Mouse (Mus musculus): Measurements from ENCODE around the gene Hspa1l.
"Not testable (repeated sequence)": the region's sequence is repeated elsewhere in the genome, so short reads cannot be mapped to it uniquely, and the experiment has no call there.

Hspa1l gene

DNA sequence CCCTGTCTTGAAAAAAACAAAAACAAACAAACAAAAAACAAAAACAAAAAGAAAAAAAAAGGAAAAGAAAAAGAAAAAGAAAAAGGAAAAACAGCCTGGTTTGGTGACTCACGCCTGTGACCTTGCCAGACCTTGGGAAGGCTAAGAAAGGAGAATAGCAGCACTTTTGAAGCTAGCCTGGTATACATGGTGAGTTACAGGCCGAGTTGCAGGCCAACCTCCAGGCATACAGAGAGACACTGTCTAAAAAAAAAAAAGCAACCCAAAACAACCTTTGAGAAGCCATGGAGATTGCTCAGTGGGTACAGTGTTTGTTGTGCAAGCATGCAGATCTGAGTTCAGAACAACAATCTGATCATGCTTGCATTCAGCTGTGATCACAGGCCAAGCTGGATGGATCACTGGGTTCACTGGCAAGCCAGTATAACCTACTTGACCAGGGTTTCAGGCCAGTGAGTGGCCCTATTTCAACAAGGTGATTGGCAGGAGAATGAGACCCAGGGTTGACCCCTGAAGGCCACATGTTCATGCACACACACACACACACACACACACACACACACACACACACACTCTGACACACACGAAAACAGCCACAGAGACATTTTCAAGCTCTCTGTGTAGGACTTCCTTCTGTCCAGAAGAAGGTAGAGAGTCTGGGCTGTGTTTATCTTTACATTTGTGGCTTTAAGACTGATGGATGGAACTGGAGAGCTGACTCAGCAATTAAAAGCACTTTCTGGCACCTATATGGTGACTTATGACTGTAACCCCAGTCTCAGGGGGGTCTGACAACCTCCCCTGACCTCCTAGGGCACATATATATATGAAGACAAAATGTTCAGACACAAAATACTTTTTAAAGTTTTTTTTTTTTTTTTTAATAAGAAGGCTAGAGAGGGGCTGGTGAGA, 3.3 kb downstream of the Hspa1l start:
- DNase-seq (ENCODE audit: low spot score): no peak

- no peak for DNase-seq (ENCODE audit: low spot score)
Observed at GRCm38 (mm10) chr17:34977000-34977399, 4.5 kb downstream of the Hspa1l start.

- no peak for DNase-seq (ENCODE audit: low spot score)
Observed at GRCm38 (mm10) chr17:34978239-34978638, 5.7 kb downstream of the Hspa1l start.

DNA sequence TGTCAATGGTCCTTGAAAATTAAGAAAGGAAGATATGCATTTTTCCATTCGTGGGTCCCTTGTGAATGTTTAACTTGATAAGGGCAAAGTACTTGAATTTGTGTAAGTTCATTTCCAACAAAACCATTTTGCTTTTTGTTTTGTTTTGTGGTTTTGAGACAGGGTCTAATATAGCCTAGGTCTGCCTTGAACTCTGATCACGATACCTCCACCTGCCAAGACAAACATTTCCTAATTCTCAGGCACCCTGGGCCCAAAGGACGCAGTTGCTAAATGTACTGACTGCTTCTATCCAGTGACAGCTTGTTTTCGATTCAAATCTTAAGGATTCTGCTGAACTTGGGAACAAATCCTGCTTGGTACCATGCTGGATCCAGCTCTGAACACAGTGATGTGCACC, 7.1 kb downstream of the Hspa1l start:
- no peak for DNase-seq (ENCODE audit: low spot score)

DNA sequence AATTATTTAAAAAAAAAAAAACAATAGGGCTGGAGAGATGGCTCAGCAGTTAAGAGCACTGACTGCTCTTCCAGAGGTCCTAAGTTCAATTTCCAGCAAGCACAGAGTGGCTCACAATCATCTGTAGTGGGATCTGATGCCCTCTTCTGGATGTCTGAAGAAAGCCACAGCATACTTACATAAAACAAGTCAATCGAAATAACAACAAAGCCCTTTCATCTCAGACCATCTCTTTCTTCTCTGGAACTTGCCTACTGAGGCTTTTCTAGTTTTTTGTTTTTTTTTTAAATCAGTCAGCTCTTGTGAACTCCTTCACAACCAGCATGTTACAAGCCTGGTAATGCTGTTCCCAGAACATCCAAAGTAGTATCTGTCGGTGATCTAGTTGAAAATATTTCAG, 8.2 kb downstream of the Hspa1l start:
- DNase-seq (ENCODE audit: low spot score): no peak

- peak; percentile 93 for DNase-seq (ENCODE audit: low spot score)
Observed at GRCm38 (mm10) chr17:34981690-34982180, 9.2 kb downstream of the Hspa1l start, which contains the start of gene Lsm2. Lsm2 (plus strand) TSS chr17:34981862.

DNA sequence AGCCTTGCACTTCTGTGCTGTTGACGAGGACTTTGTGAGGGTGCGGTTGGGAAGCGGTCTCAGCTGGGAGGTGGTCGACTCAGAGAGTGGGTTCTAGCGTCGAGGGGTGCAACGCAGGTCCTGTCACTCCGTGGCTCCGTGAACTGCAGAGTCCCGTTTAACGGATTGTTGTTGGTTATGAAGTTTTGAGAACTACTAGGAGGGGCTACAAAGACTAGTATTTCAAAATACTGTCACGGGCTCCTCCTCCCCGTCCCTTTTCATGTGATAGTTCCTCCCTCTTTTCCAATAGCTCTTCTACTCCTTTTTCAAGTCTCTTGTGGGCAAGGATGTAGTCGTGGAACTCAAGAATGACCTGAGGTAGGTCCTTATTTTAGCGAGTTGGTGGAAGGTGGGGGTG, 9.8 kb downstream of the Hspa1l start:
- DNase-seq (ENCODE audit: low spot score): no peak

- DNase-seq (ENCODE audit: low spot score): no peak
Observed at GRCm38 (mm10) chr17:34984218-34984617, 11.7 kb downstream of the Hspa1l start.

DNA sequence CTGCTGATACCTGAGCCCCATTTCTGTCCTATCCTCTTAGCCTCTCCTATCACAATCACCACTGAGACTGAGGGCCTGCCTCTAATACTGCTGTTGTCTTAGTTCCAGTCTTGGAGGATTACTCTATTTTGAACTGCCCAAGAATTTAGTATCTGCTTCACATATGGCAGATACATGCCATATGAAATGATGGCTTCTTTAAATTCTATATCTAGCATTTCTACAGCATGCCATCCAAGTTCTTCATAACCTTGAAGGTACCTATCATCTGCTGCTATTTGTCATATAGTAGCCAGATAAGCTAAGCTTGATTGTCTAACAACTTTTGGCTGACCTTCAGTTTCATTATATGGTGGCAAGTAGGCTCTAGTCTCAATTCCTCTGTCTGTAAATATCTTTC, 22.2 kb downstream of the Hspa1l start:
- no peak for DNase-seq (ENCODE audit: low spot score)

DNA sequence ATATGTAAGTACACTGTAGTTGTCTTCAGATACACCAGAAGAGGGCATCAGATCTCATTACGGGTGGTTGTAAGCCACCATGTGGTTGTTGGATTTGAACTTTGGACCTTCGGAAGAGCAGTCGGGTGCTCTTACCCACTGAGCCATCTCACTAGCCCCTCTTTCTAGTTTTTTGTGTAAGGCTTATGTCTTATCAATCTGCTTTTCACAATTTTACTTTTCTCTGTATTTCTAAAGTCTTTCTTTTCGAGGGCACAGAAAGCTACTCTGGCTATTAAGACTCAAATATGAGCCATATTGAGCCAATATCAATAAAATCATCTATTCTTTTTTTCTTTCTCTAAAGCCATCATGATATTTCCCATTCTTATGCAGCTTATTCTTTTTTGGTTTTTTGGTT, 22.7 kb downstream of the Hspa1l start:
- not testable (repeated sequence) for DNase-seq (ENCODE audit: low spot score)

GRCm38 (mm10) chr17:34995927-34996326, 23.4 kb downstream of the Hspa1l start:
- DNase-seq (ENCODE audit: low spot score): not testable (repeated sequence)

DNA sequence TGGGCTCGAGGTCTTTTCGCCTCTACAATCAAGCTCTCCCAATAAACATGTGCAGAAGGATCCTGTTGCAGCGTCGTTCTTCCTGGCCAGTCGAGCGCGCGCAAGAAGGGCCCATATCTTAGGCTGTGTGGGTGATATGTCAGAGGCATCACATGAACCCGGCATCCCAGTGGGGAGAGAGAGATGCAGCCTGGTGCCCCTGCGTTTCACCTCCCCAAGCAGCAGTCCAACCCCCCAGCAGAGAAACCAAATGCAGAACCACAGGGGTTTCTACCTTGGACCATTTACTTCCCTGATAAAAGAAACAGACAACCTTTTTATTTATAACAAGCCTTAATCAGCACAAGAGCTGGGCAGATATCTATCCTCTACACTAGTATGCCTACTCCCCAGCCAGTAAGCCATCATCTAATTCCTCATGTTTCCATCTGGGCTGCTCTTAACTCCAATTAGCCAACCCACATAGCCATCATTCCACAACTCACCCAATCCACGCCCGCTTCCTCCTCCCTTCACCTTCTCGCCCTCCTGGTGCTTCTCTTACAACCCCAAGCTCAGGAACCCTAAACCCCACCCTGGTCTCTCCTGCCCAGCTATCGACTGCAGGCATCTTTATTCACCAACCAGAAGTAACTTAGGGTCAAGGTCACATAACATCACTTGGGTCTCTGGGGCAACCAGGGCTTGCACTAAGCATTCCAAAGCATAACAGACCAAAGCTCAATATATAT, 24.1 kb downstream of the Hspa1l start:
- DNase-seq (ENCODE audit: low spot score): no peak

DNA sequence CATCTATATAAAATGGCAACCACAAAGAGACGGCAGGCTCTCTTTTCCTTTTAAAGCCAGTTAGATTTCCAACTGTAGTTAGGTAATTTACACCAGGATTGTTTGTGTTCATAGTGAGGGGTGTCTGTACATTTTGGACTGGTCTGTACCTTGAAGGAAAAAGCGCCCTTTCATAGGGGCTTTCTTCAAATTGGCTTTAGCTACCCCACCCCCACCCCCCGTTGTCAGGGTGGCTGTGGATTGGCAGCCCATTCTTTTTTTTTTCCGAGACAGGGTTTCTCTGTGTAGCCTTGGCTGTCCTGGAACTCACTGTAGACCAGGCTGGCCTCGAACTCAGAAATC, 24.6 kb downstream of the Hspa1l start:
- no peak for DNase-seq (ENCODE audit: low spot score)

DNA sequence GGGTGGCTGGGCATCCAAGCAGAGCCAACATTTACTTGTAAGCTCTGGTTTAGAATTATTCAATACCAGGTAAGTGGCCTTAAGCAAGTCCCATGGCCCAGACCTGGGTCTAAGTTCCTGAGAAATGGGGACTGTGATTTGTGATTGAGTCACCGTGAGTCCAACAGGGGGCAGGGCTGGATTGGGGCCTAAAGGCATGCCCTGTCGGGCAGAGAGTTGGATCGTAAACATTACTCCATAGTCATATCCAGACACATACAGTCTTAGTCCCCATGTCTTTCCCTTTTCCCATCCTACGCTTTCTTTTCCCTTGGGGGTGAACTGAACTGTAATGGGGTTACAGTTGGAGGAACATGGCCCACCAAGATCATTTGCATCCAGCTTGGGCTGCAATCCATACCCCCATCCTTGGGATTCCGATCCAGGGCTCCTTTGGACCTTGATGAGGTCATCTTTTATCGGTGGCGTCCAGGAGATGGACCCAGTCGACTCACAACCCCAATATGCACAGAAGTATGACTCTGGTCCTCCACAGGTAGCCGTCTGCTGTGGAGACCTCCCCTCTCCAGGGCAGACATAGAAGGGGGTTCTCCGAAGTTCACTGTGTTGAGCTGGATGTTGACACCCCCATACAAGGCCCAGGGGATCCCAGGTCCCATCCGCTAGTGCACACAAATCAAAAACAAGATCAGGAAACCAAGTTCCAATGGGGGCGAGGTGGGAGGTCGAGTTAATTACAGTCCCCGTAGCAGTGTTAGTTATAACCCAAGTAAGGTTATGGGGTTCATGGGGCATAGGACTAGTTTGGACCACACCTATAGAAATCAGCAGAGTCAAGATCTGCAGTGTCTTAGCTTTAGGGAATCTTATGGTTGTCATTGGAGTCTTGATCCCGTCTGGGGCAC, 26.3 kb downstream of the Hspa1l start:
- no peak for DNase-seq (ENCODE audit: low spot score)

DNA sequence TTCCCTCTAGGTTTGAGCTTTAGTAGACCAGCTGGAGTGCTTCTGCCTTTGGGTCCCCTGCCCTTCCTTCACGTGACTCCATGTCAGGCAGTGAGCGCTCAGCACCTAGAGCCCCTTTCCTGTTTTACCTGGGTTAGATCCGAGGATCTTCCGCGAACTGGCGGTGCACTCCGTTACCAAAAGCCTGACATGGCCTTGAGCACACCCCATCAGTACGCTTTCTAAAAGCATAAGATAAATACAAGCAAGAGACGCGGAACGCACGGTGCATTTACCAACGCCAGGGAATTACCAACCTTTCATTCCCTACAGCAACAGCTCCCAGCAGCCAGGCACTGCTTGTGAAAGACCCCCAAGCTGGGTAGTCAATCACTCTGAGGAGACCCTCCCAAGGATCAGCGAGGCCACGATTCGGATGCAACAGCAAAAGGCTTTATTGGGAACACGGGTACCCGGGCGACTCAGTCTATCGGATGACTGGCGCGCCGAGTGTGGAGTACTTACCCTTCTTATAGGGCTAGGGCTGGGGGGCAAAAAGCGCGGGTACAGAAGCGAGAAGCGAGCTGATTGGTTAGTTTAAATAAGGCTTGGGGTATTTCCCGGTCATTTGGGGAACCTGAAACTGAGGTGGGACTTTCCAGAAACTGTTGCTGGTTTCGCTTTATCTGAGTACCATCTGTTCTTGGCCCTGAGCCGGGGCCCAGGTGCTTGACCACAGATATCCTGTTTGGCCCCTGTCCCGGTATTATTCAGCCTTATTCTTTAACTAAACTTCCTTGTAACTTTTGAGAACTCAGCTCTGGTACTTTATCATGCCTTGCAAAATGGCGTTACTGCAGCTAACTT, 27.6 kb downstream of the Hspa1l start:
- not testable (repeated sequence) for DNase-seq (ENCODE audit: low spot score)

GRCm38 (mm10) chr17:35000717-35001451, 28.4 kb downstream of the Hspa1l start, which contains the start of gene Vars:
Vars (plus strand) TSS chr17:35000987.
- peak; percentile 90 for DNase-seq (ENCODE audit: low spot score)

- no peak for DNase-seq (ENCODE audit: low spot score)
Observed at GRCm38 (mm10) chr17:35001452-35002152, 29.1 kb downstream of the Hspa1l start.

DNA sequence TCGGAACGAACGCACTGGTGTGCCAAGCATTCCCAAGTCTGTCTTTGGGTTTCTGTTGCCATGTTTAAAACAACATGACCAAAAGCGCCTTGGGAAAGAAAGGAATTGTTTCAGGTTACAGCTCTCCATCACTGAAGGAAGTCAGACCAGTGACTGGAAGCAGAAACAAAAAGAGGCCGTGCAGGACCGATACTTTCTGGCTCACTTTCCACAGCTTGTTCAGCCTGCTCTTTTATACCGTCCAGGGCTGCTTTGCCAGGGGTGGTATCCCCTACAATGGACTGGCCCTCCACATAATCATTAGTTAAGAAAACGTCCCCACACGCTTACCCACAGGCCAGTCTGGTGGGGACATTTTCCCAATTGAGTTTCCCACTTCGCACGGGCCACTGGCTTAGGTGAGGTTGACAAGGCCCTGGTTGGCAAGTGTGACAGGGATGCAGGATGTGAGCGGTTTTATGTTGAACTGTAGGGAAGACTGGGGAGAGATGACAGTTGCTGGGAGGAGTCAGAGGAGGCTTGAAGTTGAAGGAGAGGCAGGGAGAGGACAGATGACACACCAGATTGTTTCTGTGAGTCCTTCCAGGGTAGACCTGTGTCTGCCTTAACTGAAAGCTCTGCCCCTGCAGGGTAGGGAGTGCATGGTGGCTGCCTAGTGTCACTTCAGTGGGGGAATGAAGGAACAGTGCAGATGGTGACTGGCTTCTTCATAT, 29.8 kb downstream of the Hspa1l start:
- DNase-seq (ENCODE audit: low spot score): no peak
